In the genomic region with DNA sequence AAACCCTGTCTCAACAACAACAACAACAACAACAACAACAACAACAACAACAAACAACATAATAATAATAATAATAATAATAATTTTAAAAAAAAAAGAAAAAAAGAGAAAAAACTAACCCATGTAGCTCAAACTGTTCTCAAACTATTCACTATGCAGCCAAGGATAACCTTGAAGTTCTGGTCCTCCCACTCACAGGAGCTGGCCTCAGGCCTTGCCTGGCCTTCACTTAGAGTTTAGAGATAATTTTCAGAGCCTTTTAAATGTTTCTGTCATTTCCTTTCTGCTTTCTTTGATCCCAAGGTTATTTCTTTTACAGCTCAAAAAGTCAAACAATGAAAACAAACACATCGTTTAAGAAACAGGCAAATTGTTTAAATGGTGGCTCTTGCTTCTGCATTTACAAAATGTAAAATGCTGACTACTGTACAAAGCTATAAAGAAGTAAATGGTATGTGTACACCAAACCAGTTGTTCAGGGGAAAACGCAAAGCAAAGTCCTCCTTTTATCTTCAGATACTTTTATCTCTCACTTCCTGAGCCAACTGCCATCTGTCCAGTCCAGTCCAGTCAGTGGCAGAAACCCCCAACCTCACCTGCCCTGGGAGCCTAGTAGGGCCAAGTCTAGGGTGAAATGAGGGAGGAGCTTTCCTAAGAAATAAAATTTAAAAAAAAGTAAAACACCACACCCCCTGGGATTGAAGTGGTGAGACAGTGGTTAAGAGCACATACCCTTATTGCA, we compare ENCODE assay signal across 34 mouse cellular contexts. TPM values are rescaled to one million over a fixed set of nuclear protein-coding genes. Genes with fewer than 3 reads are reported as not detected.
DNase-seq lines count a peak whose midpoint lies in the region; ATAC-seq and TF ChIP-seq lines count a peak whose summit lies in the region.
"Had no signal": no experiment of that assay in that cellular context is flagged by ENCODE, and none has a peak within 500 bp of the region (broad histone marks: within the 10 kb centered on the region; RNA-seq: fewer than 3 reads in every experiment).

No protein-coding gene starts in this region.

- H3K9me3 ChIP-seq in intestine, embryonic 16.5 days (ENCODE audit: control insufficient read depth, low read length), result no peaks in the 10 kb centered on the region
- no peaks in the 10 kb centered on the region for H3K9me3 ChIP-seq in forebrain, embryonic 14.5 days (replicated peaks; ENCODE audit: control insufficient read depth, low read length)
- H3K9me3 ChIP-seq: embryonic facial prominence, embryonic 13.5 days; forebrain, embryonic 13.5 days; hindbrain, embryonic 12.5 days; limb, embryonic 10.5 days; neural tube, embryonic 13.5 days had no signal

- 43% methylated on average over 2 of the region's 2 CpGs for WGBS in intestine, embryonic 16.5 days
- 79% methylated on average over 2 of the region's 2 CpGs for WGBS in forebrain, embryonic 14.5 days
- WGBS in kidney, adult 2 months, result 61% methylated on average over 2 of the region's 2 CpGs

- H3K4me3 ChIP-seq in testis, adult 2 months (ENCODE audit: control insufficient read depth, low read depth, low read length), result no peak overlapping the region
- no peak overlapping the region for H3K4me3 ChIP-seq in intestine, embryonic 16.5 days (ENCODE audit: low read length)
- no peak overlapping the region for H3K4me3 ChIP-seq in forebrain, embryonic 14.5 days (ENCODE audit: low read depth, low read length)
- no peak overlapping the region for H3K4me3 ChIP-seq in kidney, adult 2 months (ENCODE audit: insufficient read depth, low read depth, low read length)
- H3K4me3 ChIP-seq: embryonic facial prominence, embryonic 13.5 days; erythroblast, embryonic 14.5 days; forebrain, embryonic 13.5 days; heart, adult 2 months; hindbrain, embryonic 12.5 days; limb, embryonic 10.5 days; myocyte; neural tube, embryonic 13.5 days had no signal

- TF ChIP-seq POLR2A in testis, adult 2 months (IDR thresholded peaks at IDR 0.05; ENCODE audit: control insufficient read depth, low read depth, low read length), result no peak
- no peak for TF ChIP-seq POLR2A in kidney, adult 2 months (IDR thresholded peaks at IDR 0.05; ENCODE audit: low read depth, low read length)

- no peak for TF ChIP-seq CTCF in testis, adult 2 months (IDR thresholded peaks at IDR 0.05; ENCODE audit: control insufficient read depth, insufficient read depth, insufficient replicate concordance, low read depth, low read length)
- TF ChIP-seq CTCF in kidney, adult 2 months (conservative IDR thresholded peaks at IDR 0.05; ENCODE audit: insufficient read depth, insufficient read length, low read depth, low read length), result no peak

- no peaks in the 10 kb centered on the region for H3K27me3 ChIP-seq in testis, adult 2 months (ENCODE audit: control insufficient read depth, insufficient read depth, low read length)
- H3K27me3 ChIP-seq in intestine, embryonic 16.5 days (replicated peaks; ENCODE audit: control insufficient read depth, insufficient read depth, low read length), result no peaks in the 10 kb centered on the region
- no peaks in the 10 kb centered on the region for H3K27me3 ChIP-seq in forebrain, embryonic 14.5 days (replicated peaks; ENCODE audit: control insufficient read depth, insufficient read depth, low read length)
- no peaks in the 10 kb centered on the region for H3K27me3 ChIP-seq in kidney, adult 2 months (replicated peaks; ENCODE audit: control insufficient read depth, insufficient read depth, low read length)
- H3K27me3 ChIP-seq: embryonic facial prominence, embryonic 13.5 days; forebrain, embryonic 13.5 days; hindbrain, embryonic 12.5 days; neural tube, embryonic 13.5 days had no signal

- peak; percentile 55 for DNase-seq in adrenal gland, adult 8-10 months
- DNase-seq in adrenal gland, postnatal 4 days (ENCODE audit: low spot score in 2 of 2), result no peak
- no peak for DNase-seq in testis, postnatal 10 days (ENCODE audit: low spot score)
- DNase-seq in forebrain, embryonic 14.5 days (ENCODE audit: low spot score), result no peak
- no peak for DNase-seq in kidney, adult 2 months
- DNase-seq: cerebellum, adult 8-10 months; cerebellum, postnatal 36 days; gastrocnemius, postnatal 14 days; heart, adult 2 months; kidney, postnatal 14 days; liver; liver, postnatal 0 days; right cerebral cortex, postnatal 14 days; spleen, adult 18-20 months; thymus, adult 2 months had no signal

- no peak overlapping the region for H3K4me2 ChIP-seq in intestine, embryonic 16.5 days (ENCODE audit: low read depth, low read length)
- no peak overlapping the region for H3K4me2 ChIP-seq in forebrain, embryonic 14.5 days (ENCODE audit: low read length)
- H3K4me2 ChIP-seq: embryonic facial prominence, embryonic 13.5 days; forebrain, embryonic 13.5 days; hindbrain, embryonic 12.5 days; neural tube, embryonic 13.5 days had no signal

- no peaks in the 10 kb centered on the region for H3K36me3 ChIP-seq in testis, adult 2 months (ENCODE audit: control insufficient read depth, insufficient read depth, low read length)
- no peaks in the 10 kb centered on the region for H3K36me3 ChIP-seq in intestine, embryonic 16.5 days (ENCODE audit: control insufficient read depth, insufficient read depth, low read length)
- H3K36me3 ChIP-seq in forebrain, embryonic 14.5 days (ENCODE audit: control insufficient read depth, insufficient read depth, low read length), result no peaks in the 10 kb centered on the region
- no peaks in the 10 kb centered on the region for H3K36me3 ChIP-seq in kidney, adult 2 months (ENCODE audit: control insufficient read depth, insufficient read depth, low read length)
- H3K36me3 ChIP-seq: embryonic facial prominence, embryonic 13.5 days; hindbrain, embryonic 12.5 days; limb, embryonic 10.5 days; neural tube, embryonic 13.5 days had no signal

- H3K9ac ChIP-seq in intestine, embryonic 16.5 days (ENCODE audit: low read depth, low read length), result no peak overlapping the region
- no peak overlapping the region for H3K9ac ChIP-seq in forebrain, embryonic 14.5 days (ENCODE audit: low read length)
- H3K9ac ChIP-seq: embryonic facial prominence, embryonic 13.5 days; forebrain, embryonic 13.5 days; hindbrain, embryonic 12.5 days; liver, postnatal 0 days; neural tube, embryonic 13.5 days had no signal

- no peaks in the 10 kb centered on the region; the same call in 1 of the 2 replicates for H3K4me1 ChIP-seq in testis, adult 2 months (ENCODE audit: control insufficient read depth, insufficient read depth, low read length)
- no peaks in the 10 kb centered on the region for H3K4me1 ChIP-seq in intestine, embryonic 16.5 days (ENCODE audit: control insufficient read depth, insufficient read depth, low read length)
- H3K4me1 ChIP-seq in forebrain, embryonic 14.5 days (ENCODE audit: control insufficient read depth, insufficient read depth, low read length), result no peaks in the 10 kb centered on the region
- no peaks in the 10 kb centered on the region for H3K4me1 ChIP-seq in kidney, adult 2 months (ENCODE audit: control insufficient read depth, insufficient read depth, low read length)
- H3K4me1 ChIP-seq: embryonic facial prominence, embryonic 13.5 days; hindbrain, embryonic 12.5 days; limb, embryonic 10.5 days; neural tube, embryonic 13.5 days had no signal

- H3K27ac ChIP-seq in testis, adult 2 months (ENCODE audit: control insufficient read depth, insufficient read depth, low read depth, low read length), result peak overlapping the region; percentile 68; the same call in 1 of the 2 replicates
- H3K27ac ChIP-seq in intestine, embryonic 16.5 days (ENCODE audit: low read length), result no peak overlapping the region
- no peak overlapping the region for H3K27ac ChIP-seq in forebrain, embryonic 14.5 days (ENCODE audit: low read depth, low read length)
- no peak overlapping the region for H3K27ac ChIP-seq in kidney, adult 2 months (ENCODE audit: insufficient read depth, low read depth, low read length)
- H3K27ac ChIP-seq: embryonic facial prominence, embryonic 13.5 days; forebrain, embryonic 13.5 days; hindbrain, embryonic 12.5 days; limb, embryonic 10.5 days; macrophage; neural tube, embryonic 13.5 days had no signal

- peak; percentile 88 for ATAC-seq in intestine, embryonic 16.5 days
- ATAC-seq in forebrain, embryonic 14.5 days, result no peak
- ATAC-seq: activated CD4-positive, CD25-positive, alpha-beta regulatory T cell, adult 4 months; forebrain, embryonic 13.5 days; liver, postnatal 0 days; lung, postnatal 0 days; midbrain, embryonic 16.5 days had no signal

RNA-seq across cellular contexts. Expression of gene Ugcg, which starts 15.7 kb away (rescaled TPM):
- 10 to 100 TPM; 34.6 to 58.9 (median 48.2) TPM for total RNA-seq in adrenal gland, adult 8-10 months (2022)
- total RNA-seq in adrenal gland, postnatal 4 days (2021), result 10 to 100 TPM; 56.0 to 67.6 TPM
- polyA plus RNA-seq in testis, adult 2 months (2012; rRNA removed), result 7.3 and 9.8 TPM in 2 replicates
- 6.9 and 7.8 TPM in 2 replicates for polyA plus RNA-seq in intestine, embryonic 16.5 days (2015; fragmentation: Nextera tagmentation; extraction: Ambion mirVana)
- 18.6 and 19.4 TPM in 2 replicates for polyA plus RNA-seq in forebrain, embryonic 14.5 days (2014; fragmentation: Nextera tagmentation; extraction: Ambion mirVana)
- polyA plus RNA-seq in kidney, adult 2 months (2012; rRNA removed), result 7.4 and 11.6 TPM in 2 replicates

RNA-seq across cellular contexts. Expression of gene AI481877, which starts 34.6 kb away (rescaled TPM):
- under 1 TPM in 2 of 4 experiments, not detected in 2; 0.25 to 0.27 TPM for total RNA-seq in adrenal gland, adult 8-10 months (2022)
- total RNA-seq in adrenal gland, postnatal 4 days (2021), result under 1 TPM in 1 of 2 experiments, not detected in 1; 0.17 TPM
- 2.6 and 3.0 TPM in 2 replicates for polyA plus RNA-seq in testis, adult 2 months (2012; rRNA removed)
- not detected in 2 replicates for polyA plus RNA-seq in intestine, embryonic 16.5 days (2015; fragmentation: Nextera tagmentation; extraction: Ambion mirVana)
- polyA plus RNA-seq in forebrain, embryonic 14.5 days (2014; fragmentation: Nextera tagmentation; extraction: Ambion mirVana), result not detected in 2 replicates
- not detected in 2 replicates for polyA plus RNA-seq in kidney, adult 2 months (2012; rRNA removed)
- total RNA-seq: gastrocnemius, postnatal 14 days; heart, adult 2 months; heart, postnatal 25 days; layer of hippocampus, adult 18-20 months; layer of hippocampus, postnatal 25 days had no signal
- polyA plus RNA-seq: activated CD4-positive, CD25-positive, alpha-beta regulatory T cell, adult 4 months; brain, embryonic 14.5 days; embryonic facial prominence, embryonic 13.5 days; erythroblast, embryonic 14.5 days; forebrain, embryonic 13.5 days; frontal cortex, adult 2 months; heart, adult 2 months; heart, embryonic 14.5 days; hindbrain, embryonic 12.5 days; limb, embryonic 10.5 days; liver, postnatal 0 days; lung, postnatal 0 days; macrophage; midbrain, embryonic 16.5 days; neural tube, embryonic 13.5 days; thymus, adult 2 months had no signal
